Mouse (Mus musculus) CH12.LX (cell line): ENCODE results near the gene Zscan20. TPM values are rescaled to one million over a fixed set of nuclear protein-coding genes. Genes with fewer than 3 reads are reported as not detected.

Experiments
- DNase-seq: peaks from one replicate; pipeline ENCODE4 v3.0.0-alpha.2; 2013; ENCODE audit errors: extremely low read depth
- H3K27ac ChIP-seq: 2 replicates; pipeline ENCODE4 v1.5.1; 2012; ENCODE audit warnings: low read depth, mild to moderate bottlenecking, control low read depth, moderate library complexity; ENCODE audit not compliant: insufficient read depth
- H3K27me3 ChIP-seq: replicated peaks from 2 replicates; pipeline ENCODE3; 2012; ENCODE audit warnings: inconsistent platforms
- H3K36me3 ChIP-seq, 2 experiments: replicated peaks in 1 of 2; 2 replicates each; pipeline versions ENCODE3 to v1.6.1; 2012; ENCODE audit warnings: inconsistent platforms in 1 of 2, low read length in 1 of 2, mild to moderate bottlenecking in 1 of 2, mixed read lengths in 1 of 2, moderate library complexity in 1 of 2; ENCODE audit not compliant: control insufficient read depth in 1 of 2, insufficient read depth in 1 of 2
- H3K4me1 ChIP-seq, 2 experiments: 2 replicates each; pipeline ENCODE4 v1.6.1; 2012; ENCODE audit warnings: inconsistent platforms in 1 of 2, moderate library complexity in 1 of 2; ENCODE audit not compliant: insufficient read depth in 2 of 2, control insufficient read depth in 1 of 2
- H3K4me2 ChIP-seq: 2 replicates; pipeline ENCODE4 v1.6.1; 2012; ENCODE audit warnings: low read depth, mild to moderate bottlenecking, control low read depth; ENCODE audit not compliant: poor library complexity, insufficient read depth, severe bottlenecking
- H3K4me3 ChIP-seq, 3 experiments: fragments of 150-350 bp in 1 of 3; sonication (generic) in 1 of 3; replicated peaks in 1 of 3; 2 replicates each; pipeline versions ENCODE3 to v1.5.1; 2011 to 2012; ENCODE audit warnings: low read depth in 2 of 3, low read length in 2 of 3, mild to moderate bottlenecking in 2 of 3, moderate library complexity in 2 of 3, control low read depth in 1 of 3, improper control_type of control experiment in 1 of 3, inconsistent platforms in 1 of 3, mixed read lengths in 1 of 3; ENCODE audit not compliant: poor library complexity in 1 of 3
- H3K79me2 ChIP-seq: replicated peaks from 2 replicates; pipeline ENCODE4 v1.6.1; 2012; ENCODE audit warnings: mild to moderate bottlenecking, moderate library complexity; ENCODE audit not compliant: control insufficient read depth, poor library complexity, insufficient read depth, severe bottlenecking; ENCODE audit errors: extremely low read depth
- H3K9ac ChIP-seq: 2 replicates; pipeline ENCODE4 v1.6.1; 2012; ENCODE audit warnings: low read depth, mild to moderate bottlenecking, control low read depth, moderate library complexity; ENCODE audit not compliant: insufficient read depth
- H3K9me3 ChIP-seq: replicated peaks from 2 replicates; pipeline ENCODE3; 2012; ENCODE audit warnings: low read length, inconsistent platforms, mixed read lengths
- E2F4 ChIP-seq: IDR thresholded peaks from 2 replicates; pipeline ENCODE4 v1.6.1; 2011; ENCODE audit warnings: low read depth, low read length, improper control_type of control experiment; ENCODE audit not compliant: insufficient replicate concordance
- ELF1 ChIP-seq: IDR thresholded peaks from 2 replicates; pipeline ENCODE4 v1.6.1; 2014; ENCODE audit warnings: low read depth, mild to moderate bottlenecking, inconsistent platforms, low read length, improper control_type of control experiment
- EP300 ChIP-seq: IDR thresholded peaks from 2 replicates; pipeline ENCODE4 v1.6.1; 2011; ENCODE audit warnings: low read length, improper control_type of control experiment
- GABPA ChIP-seq: IDR thresholded peaks from 2 replicates; pipeline ENCODE4 v1.6.1; 2012; ENCODE audit warnings: low read depth, low read length, improper control_type of control experiment, inconsistent platforms; ENCODE audit not compliant: insufficient replicate concordance
- HCFC1 ChIP-seq: IDR thresholded peaks from 2 replicates; pipeline ENCODE4 v1.6.1; 2012; ENCODE audit warnings: low read depth, mild to moderate bottlenecking, inconsistent platforms, low read length, improper control_type of control experiment
- IRF4 ChIP-seq: IDR thresholded peaks from 2 replicates; pipeline ENCODE4 v1.6.1; 2014; ENCODE audit warnings: low read depth, mild to moderate bottlenecking, inconsistent platforms, low read length, improper control_type of control experiment
- MAFK ChIP-seq: IDR thresholded peaks from 2 replicates; pipeline ENCODE4 v1.6.1; 2011; ENCODE audit warnings: low read length, improper control_type of control experiment; ENCODE audit not compliant: insufficient replicate concordance
- MYC ChIP-seq: IDR thresholded peaks from 2 replicates; pipeline ENCODE4 v1.6.1; 2011; ENCODE audit warnings: low read depth, mild to moderate bottlenecking, improper control_type of control experiment, low read length
- NRF1 ChIP-seq: IDR thresholded peaks from 2 replicates; pipeline ENCODE4 v1.6.1; 2014; ENCODE audit warnings: low read depth, mild to moderate bottlenecking, inconsistent platforms, low read length, improper control_type of control experiment, moderate library complexity
- RAD21 ChIP-seq: IDR thresholded peaks from 2 replicates; pipeline ENCODE4 v1.6.1; 2011; ENCODE audit warnings: low read depth, mild to moderate bottlenecking, low read length, improper control_type of control experiment, moderate library complexity
- SIN3A ChIP-seq: IDR thresholded peaks from 2 replicates; pipeline ENCODE4 v1.6.1; 2012; ENCODE audit warnings: low read length, improper control_type of control experiment, inconsistent platforms
- USF1 ChIP-seq: IDR thresholded peaks from 2 replicates; pipeline ENCODE4 v1.6.1; 2014; ENCODE audit warnings: low read depth, mild to moderate bottlenecking, inconsistent platforms, low read length, improper control_type of control experiment
- ZMIZ1 ChIP-seq: IDR thresholded peaks from 2 replicates; pipeline ENCODE4 v1.6.1; 2012; ENCODE audit warnings: low read depth, mild to moderate bottlenecking, inconsistent platforms, low read length, improper control_type of control experiment
- ZNF384 ChIP-seq: IDR thresholded peaks from 2 replicates; pipeline ENCODE4 v1.6.1; 2012; ENCODE audit warnings: low read depth, low read length, improper control_type of control experiment, inconsistent platforms
- dilution Hi-C: fragments of 300-500 bp; cut with MboI; formaldehyde crosslinking; loops from 2 replicates; pipeline ENCODE4 v1.14.3; 2020; ENCODE audit warnings: low sequenced_read_pairs; ENCODE audit not compliant: extremely low pct_unique_long_range_greater_than_20kb, extremely low pct_ligation_motif_present
- in situ Hi-C: fragments of 300-500 bp; cut with MboI; formaldehyde crosslinking; loops from 3 replicates; pipeline ENCODE4 v1.14.3; 2019; ENCODE audit warnings: low sequenced_read_pairs, low pct_ligation_motif_present, low pct_unique_long_range_greater_than_20kb, mixed read lengths
- polyA plus RNA-seq: library from polyadenylated mRNA; unstranded; fragments of >175 nt; gene quantifications from 2 replicates; pipeline ENCODE4 v1.2.1, GENCODE M21; 2012; ENCODE audit warnings: low read depth; ENCODE audit not compliant: insufficient read length
- total RNA-seq, 2 experiments: library from RNA; depleted of rRNA; stranded (reverse); fragments of 300-350 nt in 1 of 2; fragments of >200 nt in 1 of 2; gene quantifications; 2 replicates each; pipeline ENCODE4 v1.2.3; 2012 to 2014

Gene Zscan20
- total and polyA plus RNA-seq, 3 experiments: 3.4 to 7.6 (median 4.2) TPM

DNA sequence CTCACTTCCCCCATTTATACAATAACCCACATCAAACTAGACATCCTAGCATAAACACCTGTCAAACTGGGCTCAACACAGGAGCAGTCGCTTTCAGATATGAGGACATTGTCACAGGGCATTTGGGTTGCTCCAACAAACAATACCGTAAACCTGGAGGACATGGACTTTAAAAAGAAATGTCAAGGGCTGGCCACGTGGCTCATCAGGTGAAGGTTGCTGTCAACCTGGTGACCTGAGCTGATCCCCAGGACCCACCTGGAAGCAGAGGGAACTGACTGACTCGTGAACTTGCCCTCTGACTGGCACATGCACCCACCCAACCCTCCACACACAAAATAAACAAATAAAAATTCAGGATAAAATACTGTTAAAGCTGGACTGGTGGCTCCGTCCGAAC lies 10.7 kb upstream of the Zscan20 start:
- Histone ChIP-seq H3K27me3 (peaks cover 1% of the 10 kb centered on the region), H3K9me3 (peaks cover 3% of the 10 kb centered on the region), H3K36me3 (no peaks in the 10 kb centered on the region), H3K79me2 (no peaks in the 10 kb centered on the region), H3K27ac (no peak overlapping the region), H3K9ac (no peak overlapping the region), H3K4me3 (no peak overlapping the region), H3K4me2 (no peak overlapping the region), H3K4me1 (peaks cover 5 to 35% of the 10 kb centered on the region in 2 experiments)
- TF ChIP-seq ZNF384 (no peak), RAD21 (no peak)
- no peak for DNase-seq
- in situ Hi-C loops (no loop called here), dilution Hi-C loops (no loop called here)

DNA sequence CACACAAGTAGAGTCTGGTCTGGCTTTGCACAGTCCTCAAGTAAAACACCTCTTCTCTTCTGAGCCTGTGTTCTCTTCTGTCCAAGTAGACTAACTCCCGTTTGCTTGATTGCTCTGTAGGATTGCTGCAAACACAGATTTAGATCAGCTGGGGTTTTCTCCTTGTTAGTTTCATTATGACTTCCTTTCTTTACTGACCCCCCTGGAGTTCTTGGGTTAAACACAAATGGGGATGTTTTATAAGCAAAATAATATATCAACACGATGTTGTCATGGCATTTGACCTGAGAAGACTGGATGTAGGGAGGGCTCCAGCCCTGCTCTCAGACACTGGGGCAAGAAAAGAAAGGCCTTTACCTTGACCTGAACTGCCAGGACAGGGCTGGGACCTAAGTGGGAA lies 9.1 kb upstream of the Zscan20 start:
- no peak overlapping the region for H3K4me3 ChIP-seq
- H3K4me2 ChIP-seq: peak overlapping the region; percentile 48
- H3K9me3 ChIP-seq: no peaks in the 10 kb centered on the region
- in situ Hi-C loops: no loop called here
- peaks cover 1% of the 10 kb centered on the region for H3K27me3 ChIP-seq
- dilution Hi-C loops: no loop called here
- H3K9ac ChIP-seq: peak overlapping the region; percentile 54
- H3K79me2 ChIP-seq: no peaks in the 10 kb centered on the region
- peaks cover 8 to 51% of the 10 kb centered on the region in 2 experiments for H3K4me1 ChIP-seq
- H3K27ac ChIP-seq: no peak overlapping the region
- DNase-seq: no peak
- TF ChIP-seq SIN3A: no peak
- no peak for TF ChIP-seq E2F4
- TF ChIP-seq EP300: 0 out of 2 replicates have a peak, but pooled peaks have one; percentile 14
- no peak for TF ChIP-seq MYC
- TF ChIP-seq USF1: no peak
- TF ChIP-seq MAFK: no peak
- peak; percentile 50; the same call in 1 of the 2 replicates for TF ChIP-seq IRF4
- no peak for TF ChIP-seq HCFC1
- TF ChIP-seq GABPA: no peak
- no peaks in the 10 kb centered on the region for H3K36me3 ChIP-seq

DNA sequence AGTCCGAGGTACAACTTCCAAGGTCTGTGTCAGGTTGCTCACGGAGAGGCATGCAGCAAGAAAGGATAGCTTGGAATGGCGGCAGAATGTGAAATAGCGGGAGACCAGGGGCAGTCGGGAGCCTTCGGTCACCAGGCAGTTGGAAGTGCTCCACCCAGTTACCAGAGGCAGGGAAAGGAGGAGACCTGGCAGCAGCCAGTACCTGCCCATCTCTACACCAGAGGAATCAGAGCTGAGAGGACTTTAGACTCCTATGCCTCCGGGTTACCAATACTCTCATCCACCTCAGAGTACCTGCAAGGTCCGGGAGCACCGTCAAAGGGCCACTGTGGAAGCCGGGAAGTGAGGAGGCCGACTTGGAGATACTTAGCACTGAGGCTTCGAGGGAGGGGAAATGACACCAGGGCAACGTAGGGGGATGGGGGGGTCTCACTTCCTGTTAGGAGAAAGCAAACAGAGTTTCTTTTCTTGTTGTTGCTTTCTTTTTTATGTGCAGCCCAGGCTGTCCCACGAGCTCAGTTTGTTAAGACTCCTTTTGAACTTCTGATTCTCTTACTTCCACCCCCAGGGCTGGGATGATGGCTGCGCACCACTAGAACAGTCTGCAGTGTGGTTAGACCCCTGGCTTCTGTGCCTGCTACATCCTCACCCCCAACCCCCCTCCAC lies 8.5 kb upstream of the Zscan20 start, which contains the start of gene Tlr12:
Tlr12 (minus strand) TSS at position 374 of the 666 bp plus-strand sequence.
- Histone ChIP-seq H3K36me3 (no peaks in the 10 kb centered on the region), H3K27ac (no peak within 1 kb of the TSS), H3K4me1 (peaks cover 8 to 56% of the 10 kb centered on the region in 2 experiments), H3K4me3 (no peak within 1 kb of the TSS)
- DNase-seq: no peak
- TF ChIP-seq ZMIZ1 (no peak), NRF1 (no peak), ELF1 (0 out of 2 replicates have a peak, but pooled peaks have one; percentile 8)
- TF ChIP-seq, all 38 proteins: peak for 1
- peak within 1 kb of the TSS; percentile 48 for H3K4me2 ChIP-seq
- peak within 1 kb of the TSS; percentile 54 for H3K9ac ChIP-seq
- no peaks in the 10 kb centered on the region for H3K9me3 ChIP-seq
- dilution Hi-C loops: no loop called here
- H3K27me3 ChIP-seq: peaks cover 1% of the 10 kb centered on the region
- in situ Hi-C loops: no loop called here
- no peaks in the 10 kb centered on the region for H3K79me2 ChIP-seq
